Mouse (Mus musculus): ENCODE results near the gene Dnajc5g. TPM values are rescaled to one million over a fixed set of nuclear protein-coding genes. Genes with fewer than 3 reads are reported as not detected.

The Dnajc5g gene
- not detected in 2 replicates for polyA plus RNA-seq (2014; fragmentation: Nextera tagmentation; extraction: Ambion mirVana)

GRCm38 (mm10) chr5:31105814-31106335, at the start of gene Dnajc5g:
Dnajc5g (plus strand) TSS chr5:31106285.
- H3K4me2 ChIP-seq (ENCODE audit: low read depth, low read length) = no peak within 1 kb of the TSS
- no peak within 1 kb of the TSS for H3K9ac ChIP-seq (replicated peaks; ENCODE audit: low read length)
- H3K9me3 ChIP-seq (replicated peaks; ENCODE audit: control insufficient read depth, low read length) = no peaks in the 10 kb centered on the region
- DNase-seq (ENCODE audit: low spot score) (no peak), ATAC-seq (replicated peaks; ENCODE audit: insufficient number of reproducible peaks, low FRiP score, low TSS enrichment, low read depth) (no peak)
- no peak within 1 kb of the TSS for H3K4me3 ChIP-seq (ENCODE audit: low read depth, low read length)
- no peaks in the 10 kb centered on the region for H3K27me3 ChIP-seq (ENCODE audit: control insufficient read depth, insufficient read depth, low read length)
- WGBS = 82% methylated on average over 9 of the region's 9 CpGs
- no peak within 1 kb of the TSS for H3K27ac ChIP-seq (replicated peaks; ENCODE audit: low read depth, low read length)
- H3K36me3 ChIP-seq (replicated peaks; ENCODE audit: control insufficient read depth, insufficient read depth, low read depth, low read length) = no peaks in the 10 kb centered on the region
- no peaks in the 10 kb centered on the region for H3K4me1 ChIP-seq (ENCODE audit: control insufficient read depth, insufficient read depth, low read length)

- DNase-seq (ENCODE audit: low spot score) (no peak), ATAC-seq (replicated peaks; ENCODE audit: insufficient number of reproducible peaks, low FRiP score, low TSS enrichment, low read depth) (no peak)
- no peak overlapping the region for H3K4me3 ChIP-seq (ENCODE audit: low read depth, low read length)
- no peaks in the 10 kb centered on the region for H3K27me3 ChIP-seq (ENCODE audit: control insufficient read depth, insufficient read depth, low read length)
- H3K9ac ChIP-seq (replicated peaks; ENCODE audit: low read length) = no peak overlapping the region
- peaks cover 14% of the 10 kb centered on the region for H3K36me3 ChIP-seq (replicated peaks; ENCODE audit: control insufficient read depth, insufficient read depth, low read depth, low read length)
- H3K27ac ChIP-seq (replicated peaks; ENCODE audit: low read depth, low read length) = no peak overlapping the region
- no peaks in the 10 kb centered on the region for H3K4me1 ChIP-seq (ENCODE audit: control insufficient read depth, insufficient read depth, low read length)
- WGBS = 91% methylated on average over 3 of the region's 3 CpGs
- no peak overlapping the region for H3K4me2 ChIP-seq (ENCODE audit: low read depth, low read length)
- no peaks in the 10 kb centered on the region for H3K9me3 ChIP-seq (replicated peaks; ENCODE audit: control insufficient read depth, low read length)
Observed at GRCm38 (mm10) chr5:31069810-31070209, 36.3 kb upstream of the Dnajc5g start.

- Histone ChIP-seq H3K4me1 (ENCODE audit: control insufficient read depth, insufficient read depth, low read length) (no peaks in the 10 kb centered on the region), H3K4me2 (ENCODE audit: low read depth, low read length) (no peak overlapping the region), H3K9ac (replicated peaks; ENCODE audit: low read length) (no peak overlapping the region), H3K27ac (replicated peaks; ENCODE audit: low read depth, low read length) (no peak overlapping the region), H3K9me3 (replicated peaks; ENCODE audit: control insufficient read depth, low read length) (no peaks in the 10 kb centered on the region), H3K4me3 (ENCODE audit: low read depth, low read length) (no peak overlapping the region), H3K27me3 (ENCODE audit: control insufficient read depth, insufficient read depth, low read length) (no peaks in the 10 kb centered on the region), H3K36me3 (replicated peaks; ENCODE audit: control insufficient read depth, insufficient read depth, low read depth, low read length) (peaks cover 19% of the 10 kb centered on the region)
- ATAC-seq (replicated peaks; ENCODE audit: insufficient number of reproducible peaks, low FRiP score, low TSS enrichment, low read depth) = no peak
- no peak for DNase-seq (ENCODE audit: low spot score)
- 83% methylated on average over 2 of the region's 2 CpGs for WGBS
Observed at GRCm38 (mm10) chr5:31071059-31071458, 35.0 kb upstream of the Dnajc5g start.

GRCm38 (mm10) chr5:31071821-31072220, 34.3 kb upstream of the Dnajc5g start:
- Histone ChIP-seq H3K36me3 (replicated peaks; ENCODE audit: control insufficient read depth, insufficient read depth, low read depth, low read length) (peaks cover 20% of the 10 kb centered on the region), H3K27ac (replicated peaks; ENCODE audit: low read depth, low read length) (no peak overlapping the region), H3K4me3 (ENCODE audit: low read depth, low read length) (no peak overlapping the region), H3K27me3 (ENCODE audit: control insufficient read depth, insufficient read depth, low read length) (no peaks in the 10 kb centered on the region), H3K4me1 (ENCODE audit: control insufficient read depth, insufficient read depth, low read length) (no peaks in the 10 kb centered on the region), H3K4me2 (ENCODE audit: low read depth, low read length) (no peak overlapping the region), H3K9me3 (replicated peaks; ENCODE audit: control insufficient read depth, low read length) (no peaks in the 10 kb centered on the region), H3K9ac (replicated peaks; ENCODE audit: low read length) (no peak overlapping the region)
- 96% methylated on average over 11 of the region's 11 CpGs for WGBS
- ATAC-seq (replicated peaks; ENCODE audit: insufficient number of reproducible peaks, low FRiP score, low TSS enrichment, low read depth) = no peak
- DNase-seq (ENCODE audit: low spot score) = no peak

- H3K27ac ChIP-seq (replicated peaks; ENCODE audit: low read depth, low read length) = no peak overlapping the region
- H3K27me3 ChIP-seq (ENCODE audit: control insufficient read depth, insufficient read depth, low read length) = no peaks in the 10 kb centered on the region
- H3K4me1 ChIP-seq (ENCODE audit: control insufficient read depth, insufficient read depth, low read length) = no peaks in the 10 kb centered on the region
- DNase-seq (ENCODE audit: low spot score) (no peak), ATAC-seq (replicated peaks; ENCODE audit: insufficient number of reproducible peaks, low FRiP score, low TSS enrichment, low read depth) (no peak)
- H3K36me3 ChIP-seq (replicated peaks; ENCODE audit: control insufficient read depth, insufficient read depth, low read depth, low read length) = peaks cover 23% of the 10 kb centered on the region
- 90% methylated on average over 12 of the region's 12 CpGs for WGBS
- H3K9ac ChIP-seq (replicated peaks; ENCODE audit: low read length) = no peak overlapping the region
- no peak overlapping the region for H3K4me2 ChIP-seq (ENCODE audit: low read depth, low read length)
- no peak overlapping the region for H3K4me3 ChIP-seq (ENCODE audit: low read depth, low read length)
- H3K9me3 ChIP-seq (replicated peaks; ENCODE audit: control insufficient read depth, low read length) = no peaks in the 10 kb centered on the region
Observed at GRCm38 (mm10) chr5:31073176-31073575, 32.9 kb upstream of the Dnajc5g start.

- H3K4me3 ChIP-seq (ENCODE audit: low read depth, low read length) = no peak overlapping the region
- no peaks in the 10 kb centered on the region for H3K4me1 ChIP-seq (ENCODE audit: control insufficient read depth, insufficient read depth, low read length)
- peaks cover 16% of the 10 kb centered on the region for H3K36me3 ChIP-seq (replicated peaks; ENCODE audit: control insufficient read depth, insufficient read depth, low read depth, low read length)
- WGBS = 81% methylated on average over 13 of the region's 13 CpGs
- no peaks in the 10 kb centered on the region for H3K27me3 ChIP-seq (ENCODE audit: control insufficient read depth, insufficient read depth, low read length)
- no peak overlapping the region for H3K9ac ChIP-seq (replicated peaks; ENCODE audit: low read length)
- DNase-seq (ENCODE audit: low spot score) (no peak), ATAC-seq (replicated peaks; ENCODE audit: insufficient number of reproducible peaks, low FRiP score, low TSS enrichment, low read depth) (no peak)
- H3K4me2 ChIP-seq (ENCODE audit: low read depth, low read length) = no peak overlapping the region
- no peak overlapping the region for H3K27ac ChIP-seq (replicated peaks; ENCODE audit: low read depth, low read length)
- H3K9me3 ChIP-seq (replicated peaks; ENCODE audit: control insufficient read depth, low read length) = no peaks in the 10 kb centered on the region
Observed at GRCm38 (mm10) chr5:31076346-31076745, 29.7 kb upstream of the Dnajc5g start.

- no peak overlapping the region for H3K4me2 ChIP-seq (ENCODE audit: low read depth, low read length)
- H3K4me3 ChIP-seq (ENCODE audit: low read depth, low read length) = no peak overlapping the region
- H3K36me3 ChIP-seq (replicated peaks; ENCODE audit: control insufficient read depth, insufficient read depth, low read depth, low read length) = peaks cover 10% of the 10 kb centered on the region
- WGBS = 74% methylated on average over 13 of the region's 13 CpGs
- H3K27me3 ChIP-seq (ENCODE audit: control insufficient read depth, insufficient read depth, low read length) = no peaks in the 10 kb centered on the region
- ATAC-seq (replicated peaks; ENCODE audit: insufficient number of reproducible peaks, low FRiP score, low TSS enrichment, low read depth) = no peak
- H3K27ac ChIP-seq (replicated peaks; ENCODE audit: low read depth, low read length) = no peak overlapping the region
- no peak overlapping the region for H3K9ac ChIP-seq (replicated peaks; ENCODE audit: low read length)
- no peaks in the 10 kb centered on the region for H3K9me3 ChIP-seq (replicated peaks; ENCODE audit: control insufficient read depth, low read length)
- no peak for DNase-seq (ENCODE audit: low spot score)
- H3K4me1 ChIP-seq (ENCODE audit: control insufficient read depth, insufficient read depth, low read length) = no peaks in the 10 kb centered on the region
Observed at GRCm38 (mm10) chr5:31080059-31080794, 25.9 kb upstream of the Dnajc5g start.

- no peaks in the 10 kb centered on the region for H3K27me3 ChIP-seq (ENCODE audit: control insufficient read depth, insufficient read depth, low read length)
- no peak overlapping the region for H3K4me3 ChIP-seq (ENCODE audit: low read depth, low read length)
- 74% methylated on average over 3 of the region's 3 CpGs for WGBS
- no peak for DNase-seq (ENCODE audit: low spot score)
- H3K4me1 ChIP-seq (ENCODE audit: control insufficient read depth, insufficient read depth, low read length) = no peaks in the 10 kb centered on the region
- no peak overlapping the region for H3K9ac ChIP-seq (replicated peaks; ENCODE audit: low read length)
- no peaks in the 10 kb centered on the region for H3K9me3 ChIP-seq (replicated peaks; ENCODE audit: control insufficient read depth, low read length)
- H3K4me2 ChIP-seq (ENCODE audit: low read depth, low read length) = no peak overlapping the region
- no peak overlapping the region for H3K27ac ChIP-seq (replicated peaks; ENCODE audit: low read depth, low read length)
- peaks cover 7% of the 10 kb centered on the region for H3K36me3 ChIP-seq (replicated peaks; ENCODE audit: control insufficient read depth, insufficient read depth, low read depth, low read length)
- no peak for ATAC-seq (replicated peaks; ENCODE audit: insufficient number of reproducible peaks, low FRiP score, low TSS enrichment, low read depth)
Observed at GRCm38 (mm10) chr5:31080795-31081164, 25.3 kb upstream of the Dnajc5g start.

All from embryonic facial prominence, embryonic 11.5 days (tissue).